Mouse (Mus musculus): ENCODE data around the gene Pts.

The Pts gene

GRCm38 (mm10) chr9:50528293-50528892 lies at the start of gene Pts:
TSS of gene Pts (minus strand) at chr9:50528724.
- in situ Hi-C loops (cut with MboI; ENCODE audit: unreplicated experiment in 2 of 2): loop anchor here (5.0 to 25.0 kb wide), 3 partner anchors 69 to 1041 kb away; partner anchors contain the start of genes Fdxacb1 (in 1 of the 2) and Ttc12 (in 1 of the 2)

- in situ Hi-C loops (cut with MboI; ENCODE audit: unreplicated experiment in 2 of 2): no loop called here
Observed at GRCm38 (mm10) chr9:50569599-50570525, 41.3 kb upstream of the Pts start.

GRCm38 (mm10) chr9:50567881-50568280 lies 39.4 kb upstream of the Pts start:
- in situ Hi-C loops (cut with MboI; ENCODE audit: unreplicated experiment in 2 of 2): no loop called here

- in situ Hi-C loops (cut with MboI; ENCODE audit: unreplicated experiment in 2 of 2): no loop called here
Observed at GRCm38 (mm10) chr9:50567372-50567771, 38.8 kb upstream of the Pts start.

- in situ Hi-C loops (cut with MboI; ENCODE audit: unreplicated experiment in 2 of 2): no loop called here
Observed at GRCm38 (mm10) chr9:50565940-50566339, 37.4 kb upstream of the Pts start.

GRCm38 (mm10) chr9:50565173-50565572 lies 36.6 kb upstream of the Pts start:
- in situ Hi-C loops (cut with MboI; ENCODE audit: unreplicated experiment in 2 of 2): no loop called here

- in situ Hi-C loops (cut with MboI; ENCODE audit: unreplicated experiment in 2 of 2): loop anchor here in 1 of 2 experiments (5.0 kb wide), 1 partner anchor 35 kb away; no protein-coding TSS in a partner anchor
Observed at GRCm38 (mm10) chr9:50561918-50562360, 33.4 kb upstream of the Pts start.

- in situ Hi-C loops (cut with MboI; ENCODE audit: unreplicated experiment in 2 of 2): loop anchor here in 1 of 2 experiments (5.0 kb wide), 1 partner anchor 36 kb away; no protein-coding TSS in a partner anchor
Observed at GRCm38 (mm10) chr9:50561145-50561917, 32.8 kb upstream of the Pts start, which contains the start of gene Tex12. TSS of gene Tex12 (minus strand) at chr9:50561325.

- in situ Hi-C loops (cut with MboI; ENCODE audit: unreplicated experiment in 2 of 2): no loop called here
Observed at GRCm38 (mm10) chr9:50555094-50555446, 26.5 kb upstream of the Pts start, which contains the start of gene Bco2. TSS of gene Bco2 (minus strand) at chr9:50555181.

- in situ Hi-C loops (cut with MboI; ENCODE audit: unreplicated experiment in 2 of 2): no loop called here
Observed at GRCm38 (mm10) chr9:50554241-50555093, 25.9 kb upstream of the Pts start, which contains the start of gene Il18. TSS of gene Il18 (plus strand) at chr9:50554827.

- in situ Hi-C loops (cut with MboI; ENCODE audit: unreplicated experiment in 2 of 2): no loop called here
Observed at GRCm38 (mm10) chr9:50553547-50553946, 25.0 kb upstream of the Pts start.

- in situ Hi-C loops (cut with MboI; ENCODE audit: unreplicated experiment in 2 of 2): no loop called here
Observed at GRCm38 (mm10) chr9:50552206-50552605, 23.7 kb upstream of the Pts start.

GRCm38 (mm10) chr9:50548936-50549335 lies 20.4 kb upstream of the Pts start:
- in situ Hi-C loops (cut with MboI; ENCODE audit: unreplicated experiment in 2 of 2): loop anchor here in 1 of 2 experiments (25.0 kb wide), 1 partner anchor 1062 kb away; the partner anchor contains the start of gene Ttc12

GRCm38 (mm10) chr9:50547859-50548478 lies 19.4 kb upstream of the Pts start:
- in situ Hi-C loops (cut with MboI; ENCODE audit: unreplicated experiment in 2 of 2): loop anchor here in 1 of 2 experiments (25.0 kb wide), 1 partner anchor 1061 kb away; the partner anchor contains the start of gene Ttc12

GRCm38 (mm10) chr9:50542401-50542800 lies 13.9 kb upstream of the Pts start:
- in situ Hi-C loops (cut with MboI; ENCODE audit: unreplicated experiment in 2 of 2): loop anchor here in 1 of 2 experiments (25.0 kb wide), 1 partner anchor 1055 kb away; the partner anchor contains the start of gene Ttc12

GRCm38 (mm10) chr9:50540170-50540569 lies 11.6 kb upstream of the Pts start:
- in situ Hi-C loops (cut with MboI; ENCODE audit: unreplicated experiment in 2 of 2): loop anchor here in 1 of 2 experiments (25.0 kb wide), 1 partner anchor 1053 kb away; the partner anchor contains the start of gene Ttc12

- in situ Hi-C loops (cut with MboI; ENCODE audit: unreplicated experiment in 2 of 2): loop anchor here in 1 of 2 experiments (25.0 kb wide), 1 partner anchor 1050 kb away; the partner anchor contains the start of gene Ttc12
Observed at GRCm38 (mm10) chr9:50537295-50537694, 8.8 kb upstream of the Pts start.

GRCm38 (mm10) chr9:50536603-50537135 lies 8.1 kb upstream of the Pts start:
- in situ Hi-C loops (cut with MboI; ENCODE audit: unreplicated experiment in 2 of 2): loop anchor here in 1 of 2 experiments (25.0 kb wide), 1 partner anchor 1049 kb away; the partner anchor contains the start of gene Ttc12
